9 mouse cellular contexts compared by ENCODE assay signal in genomic region chrX:11748278-11748677, GRCm38 (mm10).
DNase-seq lines count a peak whose midpoint lies in the region; ATAC-seq and TF ChIP-seq lines count a peak whose summit lies in the region.
"Had no signal": no experiment of that assay in that cellular context is flagged by ENCODE, and none has a peak within 500 bp of the region (broad histone marks: within the 10 kb centered on the region; RNA-seq: fewer than 3 reads in every experiment).

No protein-coding gene starts in this region.

- H3K4me3 ChIP-seq in liver, adult 2 months (ENCODE audit: insufficient read depth, low read depth, low read length), result no peak overlapping the region
- no peak overlapping the region for H3K4me3 ChIP-seq in liver, embryonic 11.5 days (ENCODE audit: low read depth, low read length)
- no peak overlapping the region for H3K4me3 ChIP-seq in forebrain, embryonic 16.5 days (replicated peaks; ENCODE audit: low read length)
- no peak overlapping the region for H3K4me3 ChIP-seq in lung, postnatal 0 days (ENCODE audit: low read depth, low read length)
- H3K4me3 ChIP-seq: limb, embryonic 13.5 days had no signal

- H3K4me2 ChIP-seq in liver, embryonic 11.5 days, result no peak overlapping the region
- H3K4me2 ChIP-seq in forebrain, embryonic 16.5 days (ENCODE audit: low read length), result no peak overlapping the region
- no peak overlapping the region for H3K4me2 ChIP-seq in lung, postnatal 0 days (replicated peaks; ENCODE audit: low read depth, low read length)
- H3K4me2 ChIP-seq: limb, embryonic 13.5 days had no signal

- no peaks in the 10 kb centered on the region for H3K36me3 ChIP-seq in liver, adult 2 months (ENCODE audit: control insufficient read depth, insufficient read depth, low read length)
- no peaks in the 10 kb centered on the region for H3K36me3 ChIP-seq in liver, embryonic 11.5 days (ENCODE audit: control insufficient read depth, insufficient read depth, low read length)
- H3K36me3 ChIP-seq in forebrain, embryonic 16.5 days (ENCODE audit: control insufficient read depth, insufficient read depth), result no peaks in the 10 kb centered on the region
- no peaks in the 10 kb centered on the region for H3K36me3 ChIP-seq in lung, postnatal 0 days (ENCODE audit: insufficient read depth, low read length)
- H3K36me3 ChIP-seq: limb, embryonic 13.5 days had no signal

- H3K4me1 ChIP-seq in liver, adult 2 months (ENCODE audit: control insufficient read depth, insufficient read depth, low read length), result peaks cover 2% of the 10 kb centered on the region; the same call in 1 of the 2 replicates
- no peaks in the 10 kb centered on the region for H3K4me1 ChIP-seq in liver, embryonic 11.5 days (replicated peaks; ENCODE audit: control insufficient read depth, insufficient read depth, low read length)
- no peaks in the 10 kb centered on the region for H3K4me1 ChIP-seq in forebrain, embryonic 16.5 days (replicated peaks; ENCODE audit: control insufficient read depth, insufficient read depth, low read length)
- H3K4me1 ChIP-seq in lung, postnatal 0 days (ENCODE audit: insufficient read depth, low read depth, low read length), result no peaks in the 10 kb centered on the region

- no peak for TF ChIP-seq EP300 in lung, postnatal 0 days (IDR thresholded peaks at IDR 0.05)

- no peak for TF ChIP-seq POLR2A in liver, adult 2 months (IDR thresholded peaks at IDR 0.05; ENCODE audit: extremely low read depth, insufficient read depth, low read length)

- no peak overlapping the region for H3K27ac ChIP-seq in liver, adult 2 months (replicated peaks; ENCODE audit: insufficient read depth, low read depth, low read length)
- H3K27ac ChIP-seq in liver, embryonic 11.5 days (ENCODE audit: low read depth, low read length), result no peak overlapping the region
- no peak overlapping the region for H3K27ac ChIP-seq in forebrain, embryonic 16.5 days (ENCODE audit: low read length)
- H3K27ac ChIP-seq in lung, postnatal 0 days (ENCODE audit: low read length), result no peak overlapping the region
- H3K27ac ChIP-seq: limb, embryonic 13.5 days had no signal

- no peak for TF ChIP-seq CTCF in liver, adult 2 months (IDR thresholded peaks at IDR 0.05; ENCODE audit: low read depth, low read length)
- TF ChIP-seq CTCF in lung, postnatal 0 days (IDR thresholded peaks at IDR 0.05), result no peak

- WGBS in liver, adult 2 months, result 17% methylated on average over 4 of the region's 4 CpGs
- 60% methylated on average over 4 of the region's 4 CpGs for WGBS in liver, embryonic 11.5 days
- WGBS in forebrain, embryonic 16.5 days, result 40% methylated on average over 4 of the region's 4 CpGs
- 43% methylated on average over 4 of the region's 4 CpGs for WGBS in lung, postnatal 0 days

- no peaks in the 10 kb centered on the region for H3K79me2 ChIP-seq in liver, adult 2 months (ENCODE audit: control insufficient read depth, insufficient read depth, low read length)

- no peak overlapping the region for H3K9ac ChIP-seq in liver, adult 2 months (ENCODE audit: low read depth, low read length)
- no peak overlapping the region for H3K9ac ChIP-seq in liver, embryonic 11.5 days (ENCODE audit: low read depth, low read length)
- H3K9ac ChIP-seq in forebrain, embryonic 16.5 days (replicated peaks; ENCODE audit: low read depth, low read length), result no peak overlapping the region
- H3K9ac ChIP-seq in lung, postnatal 0 days (replicated peaks; ENCODE audit: low read depth), result no peak overlapping the region
- H3K9ac ChIP-seq: limb, embryonic 13.5 days had no signal

- no peak for ATAC-seq in liver, embryonic 11.5 days (replicated peaks; ENCODE audit: low FRiP score)
- no peak for ATAC-seq in forebrain, embryonic 16.5 days
- ATAC-seq in lung, postnatal 0 days, result no peak

- peak; percentile 79 for DNase-seq in liver, adult 2 months (ENCODE audit: extremely low read depth, low read depth, low spot score)
- no peak for DNase-seq in liver, embryonic 11.5 days (ENCODE audit: low spot score)
- peak; percentile 85 for DNase-seq in adrenal gland, postnatal 10 days
- DNase-seq in cerebellum, postnatal 36 days, result peak; percentile 45 to 63
- peak; percentile 64 for DNase-seq in kidney, postnatal 14 days
- no peak for DNase-seq in lung, postnatal 0 days (ENCODE audit: low spot score)
- DNase-seq in right cerebral cortex, postnatal 25 days, result no peak

- H3K27me3 ChIP-seq in liver, adult 2 months (ENCODE audit: control insufficient read depth, insufficient read depth, low read length), result no peaks in the 10 kb centered on the region
- H3K27me3 ChIP-seq in liver, embryonic 11.5 days (replicated peaks; ENCODE audit: control insufficient read depth, insufficient read depth, low read length), result no peaks in the 10 kb centered on the region; the same call in 1 of the 2 replicates
- H3K27me3 ChIP-seq in forebrain, embryonic 16.5 days (replicated peaks; ENCODE audit: control insufficient read depth, insufficient read depth, low read length), result no peaks in the 10 kb centered on the region
- H3K27me3 ChIP-seq in lung, postnatal 0 days (replicated peaks; ENCODE audit: insufficient read depth, low read length), result no peaks in the 10 kb centered on the region

- H3K9me3 ChIP-seq in liver, embryonic 11.5 days (ENCODE audit: control insufficient read depth, low read length), result no peaks in the 10 kb centered on the region
- H3K9me3 ChIP-seq in forebrain, embryonic 16.5 days (ENCODE audit: control insufficient read depth, low read length), result no peaks in the 10 kb centered on the region
- no peaks in the 10 kb centered on the region for H3K9me3 ChIP-seq in lung, postnatal 0 days (ENCODE audit: low read length)
- H3K9me3 ChIP-seq: limb, embryonic 13.5 days had no signal

Comparison
In these comparisons a context has a peak if more than half of its experiments do, and no peak if none do; other contexts are left out.
1. DNase-seq: peak in liver, adult 2 months (single experiment), adrenal gland, postnatal 10 days (single experiment), cerebellum, postnatal 36 days (2 of 2) and kidney, postnatal 14 days (single experiment); none in liver, embryonic 11.5 days (single experiment), lung, postnatal 0 days (single experiment) and right cerebral cortex, postnatal 25 days (single experiment).